Mouse (Mus musculus): ENCODE results near the gene Padi4.

The Padi4 gene

DNA sequence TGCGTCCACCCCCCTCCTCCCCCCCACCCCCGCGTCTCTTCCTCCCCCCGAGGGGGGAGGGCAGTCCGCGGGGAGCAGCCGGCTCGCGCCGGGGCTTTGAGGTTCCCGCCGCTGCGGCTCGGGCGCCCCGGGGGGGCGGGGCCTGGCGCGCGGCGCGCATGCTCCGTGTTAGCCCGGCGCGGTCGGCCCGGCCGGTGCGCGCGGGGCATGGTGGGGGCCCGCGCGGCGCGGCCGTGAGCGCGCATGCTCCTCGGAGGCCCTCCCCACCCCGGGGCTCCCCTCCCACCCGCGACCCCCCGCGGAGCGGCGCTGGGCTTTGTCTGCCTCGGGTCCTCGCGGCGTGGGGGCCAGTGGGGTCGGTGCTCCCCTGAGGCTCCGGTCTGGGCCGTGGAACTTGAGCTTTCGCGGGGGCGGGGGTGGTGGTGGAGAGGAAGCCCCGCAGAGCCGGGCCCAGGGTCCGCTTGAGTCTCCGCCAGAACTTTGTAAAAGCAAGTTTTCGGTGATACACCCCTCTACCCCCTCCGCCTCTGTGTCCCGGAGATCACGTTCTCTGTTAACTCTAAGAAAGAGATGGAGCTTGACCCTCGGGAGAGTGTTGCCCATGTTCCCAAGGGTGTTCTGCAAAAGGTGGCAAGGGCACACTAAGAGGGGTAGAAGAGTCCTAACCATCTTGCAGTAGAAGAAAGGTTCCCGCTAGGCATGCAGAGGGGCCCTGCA, 71.3 kb downstream of the Padi4 start:
- DNase-seq (ENCODE audit: low spot score in 2 of 2) = peak; percentile 88 to 95

DNA sequence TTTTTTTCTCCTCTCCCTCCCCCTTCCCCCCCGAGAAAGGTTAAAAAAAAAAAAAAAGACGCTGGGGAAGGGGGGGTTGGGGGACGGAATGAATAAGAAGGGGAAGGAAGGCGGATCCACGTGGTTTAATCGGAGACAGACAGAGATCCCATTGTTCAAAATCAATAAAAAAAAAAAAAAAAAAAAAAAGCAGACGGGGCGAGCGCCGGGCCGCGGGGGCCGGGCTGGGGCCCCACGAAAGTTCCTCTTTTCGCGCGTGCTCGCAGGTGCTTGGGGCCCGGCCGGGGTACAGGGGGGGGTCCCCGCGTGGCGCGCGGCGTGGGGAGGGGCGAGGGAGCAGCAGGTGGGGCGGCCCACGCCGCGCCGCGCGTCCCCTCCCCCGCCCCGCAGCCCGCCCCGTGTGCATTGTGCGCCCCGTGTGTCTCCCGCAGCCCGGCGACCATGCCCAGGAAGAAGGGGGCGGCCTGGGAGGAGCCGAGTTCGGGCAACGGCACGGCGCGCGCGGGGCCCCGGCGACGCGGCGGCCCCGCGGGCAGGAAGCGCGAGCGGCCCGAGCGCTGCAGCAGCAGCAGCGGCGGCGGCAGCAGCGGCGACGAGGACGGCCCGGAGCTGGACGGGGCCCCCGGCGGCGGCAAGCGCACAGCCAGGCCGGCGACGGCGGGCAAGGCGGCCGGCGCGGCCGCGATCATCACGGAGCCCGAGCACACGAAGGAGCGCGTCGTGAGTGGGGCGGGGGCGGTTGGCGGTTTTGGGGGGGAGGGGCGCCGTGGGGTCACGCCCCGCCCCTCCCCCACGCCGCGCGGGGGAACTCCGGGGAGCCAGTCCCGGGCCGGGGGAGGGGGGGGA, 72.1 kb downstream of the Padi4 start:
- DNase-seq (ENCODE audit: low spot score in 2 of 2) = peak; percentile 61 to 80

DNA sequence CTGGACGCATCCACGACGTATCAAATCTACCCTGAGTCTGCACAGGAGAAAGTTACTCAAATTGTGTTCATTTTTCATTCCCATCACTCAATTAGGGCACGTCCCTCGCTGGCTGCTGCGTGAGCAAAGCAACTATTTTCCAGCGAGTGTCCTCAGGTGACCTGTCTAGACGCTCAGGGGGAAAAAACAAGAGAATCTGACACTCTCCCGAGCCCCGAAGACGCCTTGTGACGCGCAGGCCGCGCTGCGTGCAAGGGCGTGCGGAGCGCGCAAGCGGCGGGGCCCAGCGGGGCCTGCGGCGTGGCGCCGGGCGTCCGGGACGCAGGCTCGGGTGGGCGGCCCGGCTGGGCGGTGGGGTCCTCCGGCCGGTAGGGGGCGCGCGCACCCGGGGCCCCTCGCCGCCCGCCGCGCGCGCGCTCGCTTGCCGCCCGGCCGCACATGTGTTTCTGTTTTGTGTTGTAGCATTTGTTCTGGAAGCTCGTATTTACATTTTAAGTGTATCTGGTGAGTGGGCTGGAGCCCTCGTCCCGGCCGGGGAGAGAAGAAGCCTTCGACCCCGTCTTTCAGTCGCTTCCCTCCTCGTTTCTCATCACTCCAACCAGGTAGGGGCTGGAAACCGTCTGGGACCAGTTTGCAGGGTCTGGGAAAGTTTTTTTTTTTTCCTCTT, 72.9 kb downstream of the Padi4 start:
- DNase-seq (ENCODE audit: low spot score in 2 of 2) = peak; percentile 87 to 96

DNA sequence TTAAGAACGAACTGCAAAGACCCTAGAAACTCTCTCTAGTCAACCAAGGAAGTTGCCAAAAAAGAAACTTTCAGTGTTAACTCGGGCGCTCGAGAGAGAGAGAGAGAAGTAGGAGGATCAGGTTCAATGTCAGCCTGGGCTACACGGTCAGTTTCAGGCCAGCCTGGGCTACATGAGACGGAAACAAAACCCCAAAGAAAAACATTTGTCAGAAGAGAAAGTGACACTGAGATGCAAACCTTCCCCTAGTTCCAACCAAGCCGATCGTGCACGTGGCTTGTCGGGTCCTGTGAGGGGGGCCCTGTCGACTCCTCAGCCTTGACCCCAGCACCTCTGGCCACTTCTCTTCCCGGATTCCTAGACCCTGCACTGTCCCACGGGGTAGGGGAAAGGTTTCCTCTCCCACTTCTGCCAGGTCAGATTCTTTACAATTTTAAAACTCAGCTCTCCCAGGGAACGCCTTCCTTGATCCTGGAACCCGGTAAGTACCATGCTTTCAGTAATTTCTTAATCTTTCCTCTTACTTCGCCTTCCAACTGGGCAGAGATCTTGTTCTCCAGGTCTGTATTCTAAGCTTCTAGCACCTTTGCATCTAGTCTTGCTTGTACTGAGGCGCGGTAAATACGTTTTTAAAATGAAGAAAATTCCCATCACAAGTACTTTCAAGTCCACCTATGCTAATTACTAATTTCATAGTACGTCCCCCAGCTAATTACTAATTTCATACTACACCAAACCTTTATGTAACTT, 73.6 kb downstream of the Padi4 start, which contains the start of gene Rcc2:
Gene Rcc2 (plus strand): TSS at position 273 of the 750 bp plus-strand sequence.
- no peak for DNase-seq (ENCODE audit: low spot score in 2 of 2)

DNA sequence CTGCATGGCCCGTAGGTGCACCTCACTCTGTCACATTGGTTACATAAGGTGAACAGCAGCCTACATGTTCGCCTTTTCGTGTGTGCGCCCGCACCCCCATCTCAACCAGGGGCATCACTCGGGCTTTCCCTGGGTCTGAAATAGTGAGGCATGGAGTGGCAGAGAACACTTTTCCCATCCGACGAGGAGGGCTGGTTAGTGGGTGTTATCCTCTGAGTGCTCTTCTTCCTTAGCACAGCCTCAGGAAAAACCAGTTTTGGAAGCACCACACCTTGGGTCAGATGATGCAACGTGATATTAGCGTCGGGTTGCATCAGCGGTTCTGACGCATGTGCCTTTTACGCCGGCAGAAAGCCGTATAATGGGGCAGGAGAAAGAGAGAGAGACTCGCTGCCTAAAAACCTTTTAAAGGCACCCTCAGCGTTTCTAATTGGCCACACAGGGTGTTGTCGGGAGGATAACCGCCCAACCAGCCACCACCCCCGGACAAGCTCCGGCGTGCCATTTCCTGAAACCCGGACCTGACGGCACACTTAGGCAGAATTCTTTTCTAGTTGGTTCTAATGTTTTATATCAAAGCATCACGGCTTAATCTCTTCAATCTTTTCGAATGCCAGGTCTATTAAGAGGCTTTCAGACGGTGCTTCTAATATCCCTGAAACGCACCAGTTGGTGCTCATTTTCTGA, 74.5 kb downstream of the Padi4 start:
- DNase-seq (ENCODE audit: low spot score in 2 of 2) = peak; percentile 81 to 87
